Mouse (Mus musculus) megakaryocyte, embryonic 14.5 days (primary cell): ENCODE results near the gene Prickle4.

Experiments used
- FLI1 ChIP-seq: IDR thresholded peaks from 2 replicates; pipeline ENCODE4 v1.6.1; 2012; ENCODE audit warnings: low read length, inconsistent platforms, mixed read lengths
- GATA1 ChIP-seq: IDR thresholded peaks from 3 replicates; pipeline ENCODE4 v1.6.1; 2012; ENCODE audit warnings: mixed read lengths, low read length, inconsistent platforms, borderline replicate concordance

GRCm38 (mm10) chr17:47655697-47656096 is 38.8 kb downstream of the Prickle4 start:
- no peak for TF ChIP-seq FLI1
- no peak for TF ChIP-seq GATA1
